In the genomic region with DNA sequence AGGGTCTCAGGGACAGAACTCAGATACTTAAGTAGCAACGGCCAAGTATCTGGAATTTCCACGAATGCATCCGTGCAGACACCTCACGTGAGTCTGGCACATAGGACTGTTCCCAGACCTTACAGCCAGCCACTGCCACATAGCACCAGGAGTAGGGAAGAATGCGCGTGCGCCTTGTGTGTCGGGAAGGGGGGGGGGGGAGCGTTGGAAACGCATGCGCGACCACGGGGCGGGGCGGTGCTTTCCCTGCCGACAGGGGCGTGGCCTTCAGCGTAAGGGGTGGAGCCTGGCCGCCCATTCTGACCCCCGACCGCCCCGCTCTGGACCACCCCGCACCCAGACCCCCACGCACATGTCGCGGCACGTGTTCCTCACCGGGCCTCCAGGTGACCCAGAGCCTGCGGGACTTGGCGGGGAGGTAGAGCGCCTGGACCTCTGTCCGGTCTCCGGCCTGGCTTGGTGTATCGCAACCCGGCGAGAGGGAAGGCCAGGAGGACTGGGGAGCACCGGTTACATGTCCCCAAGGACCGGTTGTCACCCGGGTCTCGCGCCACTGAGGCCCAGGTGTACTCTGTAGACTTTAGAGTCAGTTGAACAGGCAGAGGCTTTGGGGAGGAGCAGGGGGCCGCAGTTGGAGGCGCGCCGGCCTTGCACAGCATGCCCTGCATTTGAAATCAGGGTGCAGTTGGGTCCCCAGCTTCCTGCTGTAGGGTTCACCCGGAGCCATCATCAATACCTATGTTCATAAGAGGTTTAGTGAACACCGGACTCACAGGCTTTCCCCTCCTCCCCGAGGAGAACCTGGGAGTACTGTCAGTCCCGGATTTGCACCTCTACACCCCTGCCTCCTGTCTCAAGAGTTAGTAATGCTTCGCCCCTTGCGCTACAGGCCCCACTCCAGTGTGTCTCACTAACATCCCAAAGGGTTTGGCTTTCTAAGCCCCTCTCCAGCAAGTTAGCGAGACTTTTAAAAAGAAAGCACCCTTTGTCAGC, we compare ENCODE assay signal across 8 mouse cellular contexts. TPM values are rescaled to one million over a fixed set of nuclear protein-coding genes. Genes with fewer than 3 reads are reported as not detected.
DNase-seq lines count a peak whose midpoint lies in the region; ATAC-seq and TF ChIP-seq lines count a peak whose summit lies in the region.

No protein-coding gene starts in this region.

- H3K36me3 ChIP-seq in C2C12 (ENCODE audit: control insufficient read depth, insufficient read depth) = no peaks in the 10 kb centered on the region
- H3K36me3 ChIP-seq in heart, embryonic 12.5 days = no peaks in the 10 kb centered on the region
- no peaks in the 10 kb centered on the region for H3K36me3 ChIP-seq in kidney, embryonic 16.5 days (ENCODE audit: insufficient read depth, low read length)

- H3K4me2 ChIP-seq in heart, embryonic 12.5 days = peak overlapping the region; percentile 86
- H3K4me2 ChIP-seq in kidney, embryonic 16.5 days (replicated peaks; ENCODE audit: low read depth, low read length) = peak overlapping the region; percentile 84

- 5% methylated on average over 52 of the region's 52 CpGs for WGBS in heart, embryonic 12.5 days
- WGBS in kidney, embryonic 16.5 days = 9% methylated on average over 46 of the region's 52 CpGs

- peaks cover 12% of the 10 kb centered on the region; the same call in 1 of the 2 replicates for H3K4me1 ChIP-seq in heart, embryonic 12.5 days (replicated peaks)
- peaks cover 11% of the 10 kb centered on the region for H3K4me1 ChIP-seq in kidney, embryonic 16.5 days (ENCODE audit: insufficient read depth, low read length)

- peak overlapping the region; percentile 84 for H3K9ac ChIP-seq in heart, embryonic 12.5 days
- H3K9ac ChIP-seq in kidney, embryonic 16.5 days (replicated peaks; ENCODE audit: low read length) = peak overlapping the region; percentile 86

- TF ChIP-seq POLR2A in brain, embryonic 14.5 days (IDR thresholded peaks at IDR 0.05; ENCODE audit: borderline replicate concordance, extremely low read depth, insufficient read depth, insufficient read length, poor library complexity, severe bottlenecking) = peak; percentile 40; the same call in 1 of the 2 replicates

- no peak for TF ChIP-seq CTCF in C2C12 (IDR thresholded peaks at IDR 0.05; ENCODE audit: control insufficient read depth, insufficient read depth, insufficient read length)
- TF ChIP-seq CTCF in brain, embryonic 14.5 days (IDR thresholded peaks at IDR 0.05; ENCODE audit: borderline replicate concordance, extremely low read depth, insufficient read depth, insufficient read length) = no peak

- H3ac ChIP-seq in C2C12 (ENCODE audit: control insufficient read depth, insufficient read length, low read depth) = no peak overlapping the region

- no peaks in the 10 kb centered on the region for H3K79me2 ChIP-seq in C2C12 (ENCODE audit: control insufficient read depth, insufficient read depth)

- peak; percentile 76 for ATAC-seq in erythroblast, adult 5-6 weeks (replicated peaks; ENCODE audit: low FRiP score, poor library complexity, severe bottlenecking)
- ATAC-seq in heart, embryonic 12.5 days (ENCODE audit: insufficient number of reproducible peaks, low FRiP score) = peak; percentile 92
- peak; percentile 95 for ATAC-seq in kidney, embryonic 16.5 days (ENCODE audit: low FRiP score, low TSS enrichment)

- H3K9me3 ChIP-seq in heart, embryonic 12.5 days (replicated peaks) = no peaks in the 10 kb centered on the region
- no peaks in the 10 kb centered on the region for H3K9me3 ChIP-seq in kidney, embryonic 16.5 days (ENCODE audit: low read length)

- no peak overlapping the region for H3K27ac ChIP-seq in heart, embryonic 12.5 days (ENCODE audit: poor library complexity, severe bottlenecking)
- no peak overlapping the region for H3K27ac ChIP-seq in kidney, embryonic 16.5 days (ENCODE audit: low read length)

- H3K4me3 ChIP-seq in C2C12 (ENCODE audit: insufficient read depth, poor library complexity, severe bottlenecking) = peak overlapping the region; percentile 14
- peak overlapping the region; percentile 72 for H3K4me3 ChIP-seq in heart, embryonic 12.5 days
- H3K4me3 ChIP-seq in kidney, embryonic 16.5 days (ENCODE audit: low read length) = peak overlapping the region; percentile 82

- peaks cover 13% of the 10 kb centered on the region for H3K27me3 ChIP-seq in C2C12 (ENCODE audit: control insufficient read depth, insufficient read depth, insufficient read length)
- H3K27me3 ChIP-seq in heart, embryonic 12.5 days (replicated peaks) = no peaks in the 10 kb centered on the region
- H3K27me3 ChIP-seq in kidney, embryonic 16.5 days (ENCODE audit: insufficient read depth, low read length) = no peaks in the 10 kb centered on the region

- no peaks in the 10 kb centered on the region for H3K79me3 ChIP-seq in C2C12 (ENCODE audit: low read depth)

- peak; percentile 96 for DNase-seq in brain, embryonic 14.5 days (ENCODE audit: low read depth)
- DNase-seq in liver = peak; percentile 90
- DNase-seq in monocyte, adult 2 months (ENCODE audit: low read depth in 1 of 2, low spot score in 2 of 2) = peak; percentile 20 to 45
- peak; percentile 68 to 75 for DNase-seq in spleen, postnatal 14 days (ENCODE audit: low spot score in 2 of 2)

TF ChIP-seq in C2C12, 6 proteins besides CTCF, POLR2A, EP300 and RAD21:
- no peak for TF ChIP-seq USF1 (IDR thresholded peaks at IDR 0.05; ENCODE audit: low read depth)
- TF ChIP-seq MYOG (IDR thresholded peaks at IDR 0.05; ENCODE audit: control insufficient read depth, extremely low read depth, insufficient read length) = no peak
- no peak for TF ChIP-seq MAX (IDR thresholded peaks at IDR 0.05)
- TF ChIP-seq MYOD1 (IDR thresholded peaks at IDR 0.05; ENCODE audit: control insufficient read depth, insufficient read length, low read depth) = no peak

RNA-seq across cellular contexts. Expression of a gene that starts 4.5 kb away (rescaled TPM):
- 4.8 TPM for polyA plus RNA-seq in C2C12 (2012; fragmentation: generic; extraction: Trizol)
- 27.9 and 30.4 TPM in 2 replicates for polyA plus RNA-seq in brain, embryonic 14.5 days (2012; rRNA removed)
- 4.2 and 14.2 TPM in 2 replicates for total RNA-seq in erythroblast, adult 5-6 weeks (2015; ENCODE audit: low replicate concordance)
- 3.2 and 10.7 TPM in 2 replicates for total RNA-seq in erythroblast, adult 5-6 weeks (2017; ENCODE audit: low replicate concordance)
- polyA plus RNA-seq in heart, embryonic 12.5 days (2016; fragmentation: Nextera tagmentation; extraction: Ambion mirVana) = 24.5 and 25.3 TPM in 2 replicates
- polyA plus RNA-seq in kidney, embryonic 16.5 days (2015; fragmentation: Nextera tagmentation; extraction: Ambion mirVana) = 30.3 and 30.8 TPM in 2 replicates

Comparison
In these comparisons a context has a peak if more than half of its experiments do, and no peak if none do; other contexts are left out.
1. H3K4me3 ChIP-seq: peak in every context shown above with its lines; median percentile 82 in kidney, embryonic 16.5 days; 72 in heart, embryonic 12.5 days; 14 in C2C12.
2. DNase-seq: peak in every context shown above with its lines; median percentile 96 in brain, embryonic 14.5 days; 90 in liver; 72 in spleen, postnatal 14 days; 32 in monocyte, adult 2 months.